ENCODE assay signal across 21 mouse cellular contexts in genomic region chr5:95938044-95938625, GRCm38 (mm10). TPM values are rescaled to one million over a fixed set of nuclear protein-coding genes. Genes with fewer than 3 reads are reported as not detected.
A peak's percentile ranks its signal among the peaks of the same experiment; 100 is the strongest.
DNase-seq lines count a peak whose midpoint lies in the region; ATAC-seq and TF ChIP-seq lines count a peak whose summit lies in the region.
"Had no signal": no experiment of that assay in that cellular context is flagged by ENCODE, and none has a peak within 500 bp of the region (broad histone marks: within the 10 kb centered on the region; RNA-seq: fewer than 3 reads in every experiment).

No protein-coding gene starts in this region.

- peak; percentile 84 for ATAC-seq in liver, postnatal 0 days
- ATAC-seq: activated CD4-positive, CD25-positive, alpha-beta regulatory T cell, adult 4 months; CD4-positive, CD25-positive, alpha-beta regulatory T cell, adult 4 months; forebrain, embryonic 15.5 days had no signal

- DNase-seq in kidney, adult 2 months, result no peak
- DNase-seq in kidney, postnatal 10 days, result no peak
- DNase-seq in ES-CJ7 (ENCODE audit: low read depth, low spot score) (peak; percentile 14), WW6 (ENCODE audit: low read depth, low spot score) (peak; percentile 1)
- peak; percentile 21 for DNase-seq in liver, postnatal 0 days
- no peak for DNase-seq in cerebellum, adult 18-20 months
- DNase-seq in spleen, postnatal 36 days (ENCODE audit: low spot score in 2 of 2), result no peak
- DNase-seq: cerebellum, adult 11-12 months; gastrocnemius, postnatal 14 days; kidney, adult 9 months; layer of hippocampus, adult 9-11 months; right cerebral cortex, postnatal 14 days; thymus, adult 2 months had no signal

- no peaks in the 10 kb centered on the region for H3K36me3 ChIP-seq in kidney, adult 2 months (ENCODE audit: control insufficient read depth, insufficient read depth, low read length)
- no peaks in the 10 kb centered on the region for H3K36me3 ChIP-seq in liver, postnatal 0 days (replicated peaks; ENCODE audit: insufficient read depth, low read length)
- H3K36me3 ChIP-seq: forebrain, embryonic 15.5 days; heart, embryonic 15.5 days; lung, embryonic 15.5 days; neural tube, embryonic 15.5 days had no signal

- 0 out of 2 replicates have a peak, but pooled peaks have one; percentile 8 for TF ChIP-seq CTCF in kidney, adult 2 months (conservative IDR thresholded peaks at IDR 0.05; ENCODE audit: insufficient read depth, insufficient read length, low read depth, low read length)
- peak; percentile 42; the same call in 1 of the 2 replicates for TF ChIP-seq CTCF in liver, postnatal 0 days (IDR thresholded peaks at IDR 0.05; ENCODE audit: low read depth)

- 0 out of 2 replicates have a peak, but pooled peaks cover 1% of the 10 kb centered on the region for H3K27me3 ChIP-seq in kidney, adult 2 months (replicated peaks; ENCODE audit: control insufficient read depth, insufficient read depth, low read length)
- H3K27me3 ChIP-seq in liver, postnatal 0 days (ENCODE audit: insufficient read depth, low read length), result no peaks in the 10 kb centered on the region
- H3K27me3 ChIP-seq: forebrain, embryonic 15.5 days; heart, embryonic 15.5 days; lung, embryonic 15.5 days; megakaryocyte, embryonic 14.5 days; neural tube, embryonic 15.5 days had no signal

- no peaks in the 10 kb centered on the region for H3K9me3 ChIP-seq in liver, postnatal 0 days (ENCODE audit: low read length)
- H3K9me3 ChIP-seq: forebrain, embryonic 15.5 days; heart, embryonic 15.5 days; lung, embryonic 15.5 days; neural tube, embryonic 15.5 days had no signal

- WGBS in kidney, adult 2 months, result 76% methylated on average over 11 of the region's 11 CpGs
- 64% methylated on average over 11 of the region's 11 CpGs for WGBS in liver, postnatal 0 days (ENCODE audit: insufficient replicate concordance)

- H3K9ac ChIP-seq in liver, postnatal 0 days (replicated peaks), result no peak overlapping the region
- H3K9ac ChIP-seq: forebrain, embryonic 15.5 days; heart, embryonic 15.5 days; hindbrain, embryonic 14.5 days; lung, embryonic 15.5 days; neural tube, embryonic 15.5 days had no signal

- H3K4me2 ChIP-seq in liver, postnatal 0 days (ENCODE audit: low read depth, low read length), result no peak overlapping the region
- H3K4me2 ChIP-seq: forebrain, embryonic 15.5 days; heart, embryonic 15.5 days; hindbrain, embryonic 14.5 days; lung, embryonic 15.5 days; neural tube, embryonic 15.5 days had no signal

- no peak overlapping the region for H3K27ac ChIP-seq in kidney, adult 2 months (ENCODE audit: insufficient read depth, low read depth, low read length)
- H3K27ac ChIP-seq in liver, postnatal 0 days (ENCODE audit: low read depth), result no peak overlapping the region
- H3K27ac ChIP-seq: forebrain, embryonic 15.5 days; heart, embryonic 15.5 days; hindbrain, embryonic 14.5 days; lung, embryonic 15.5 days; neural tube, embryonic 15.5 days had no signal

- no peak for TF ChIP-seq EP300 in liver, postnatal 0 days (IDR thresholded peaks at IDR 0.05; ENCODE audit: low read depth)

- no peak overlapping the region for H3K4me3 ChIP-seq in kidney, adult 2 months (ENCODE audit: insufficient read depth, low read depth, low read length)
- no peak overlapping the region for H3K4me3 ChIP-seq in liver, postnatal 0 days (ENCODE audit: low read depth, low read length)
- H3K4me3 ChIP-seq: forebrain, embryonic 15.5 days; heart, embryonic 15.5 days; lung, embryonic 15.5 days; megakaryocyte, embryonic 14.5 days; neural tube, embryonic 15.5 days had no signal

- TF ChIP-seq POLR2A in kidney, adult 2 months (IDR thresholded peaks at IDR 0.05; ENCODE audit: low read depth, low read length), result no peak

- no peaks in the 10 kb centered on the region for H3K4me1 ChIP-seq in kidney, adult 2 months (ENCODE audit: control insufficient read depth, insufficient read depth, low read length)
- H3K4me1 ChIP-seq in liver, postnatal 0 days (ENCODE audit: insufficient read depth), result 0 out of 2 replicates have a peak, but pooled peaks cover 3% of the 10 kb centered on the region
- H3K4me1 ChIP-seq: forebrain, embryonic 15.5 days; lung, embryonic 15.5 days; megakaryocyte, embryonic 14.5 days; neural tube, embryonic 15.5 days had no signal

RNA-seq across cellular contexts. Expression of gene Cxcl13, which starts 18.6 kb away (rescaled TPM):
- 0.20 and 1.8 TPM in 2 replicates for polyA plus RNA-seq in kidney, adult 2 months (2012; rRNA removed)
- 0.09 and 0.18 TPM in 2 replicates for polyA plus RNA-seq in liver, postnatal 0 days (2015; fragmentation: Nextera tagmentation; extraction: Ambion mirVana)
- polyA plus RNA-seq: CD4-positive, CD25-positive, alpha-beta regulatory T cell, adult 4 months had no signal

Comparison
In these comparisons a context has a peak if more than half of its experiments do, and no peak if none do; other contexts are left out.
1. DNase-seq: peak in ES-CJ7 (single experiment), WW6 (single experiment) and liver, postnatal 0 days (single experiment); none in kidney, adult 2 months (single experiment), kidney, postnatal 10 days (single experiment), cerebellum, adult 18-20 months (0 of 2) and spleen, postnatal 36 days (0 of 2).